Mouse (Mus musculus) neural tube, embryonic 14.5 days (tissue): ENCODE measurements around the gene Cntnap1. TPM values are rescaled to one million over a fixed set of nuclear protein-coding genes. Genes with fewer than 3 reads are reported as not detected.

Source experiments
- ATAC-seq: fragments of 200-750 bp; cut with Nextera tagmentation; 2 replicates; pipeline ENCODE4 v1.8.0; 2017; ENCODE audit warnings: low read depth, mild to moderate bottlenecking, moderate TSS enrichment, moderate library complexity
- H3K27ac ChIP-seq: fragments of 300-500 bp; sonication (generic); 2 replicates; pipeline ENCODE4 v1.5.1; 2014; ENCODE audit warnings: low read depth, mild to moderate bottlenecking, control low read depth, low read length, moderate library complexity, mixed read lengths
- H3K27me3 ChIP-seq: fragments of 300-500 bp; sonication (generic); 2 replicates; pipeline ENCODE4 v1.6.1; 2014; ENCODE audit warnings: low read length; ENCODE audit not compliant: control insufficient read depth, insufficient read depth
- H3K36me3 ChIP-seq: fragments of 300-500 bp; sonication (generic); 2 replicates; pipeline ENCODE4 v1.6.1; 2014; ENCODE audit warnings: low read length, mixed read lengths; ENCODE audit not compliant: control insufficient read depth, insufficient read depth
- H3K4me1 ChIP-seq: fragments of 300-500 bp; sonication (generic); 2 replicates; pipeline ENCODE4 v1.6.1; 2014; ENCODE audit warnings: low read length; ENCODE audit not compliant: control insufficient read depth, insufficient read depth
- H3K4me2 ChIP-seq: fragments of 300-500 bp; sonication (generic); 2 replicates; pipeline ENCODE4 v1.6.1; 2014; ENCODE audit warnings: mild to moderate bottlenecking, low read depth, low read length, control low read depth
- H3K4me3 ChIP-seq: fragments of 300-500 bp; sonication (generic); 2 replicates; pipeline ENCODE4 v1.5.1; 2014; ENCODE audit warnings: low read depth, low read length, control low read depth, mixed read lengths
- H3K9ac ChIP-seq: fragments of 300-500 bp; sonication (generic); replicated peaks from 2 replicates; pipeline ENCODE4 v1.6.1; 2014; ENCODE audit warnings: low read depth, mild to moderate bottlenecking, control low read depth, low read length, mixed read lengths
- H3K9me3 ChIP-seq: fragments of 300-500 bp; sonication (generic); 2 replicates; pipeline ENCODE4 v1.6.1; 2016; ENCODE audit warnings: low read length; ENCODE audit not compliant: control insufficient read depth
- WGBS: fragments of 180-500 bp; shearing (Covaris S2); extraction: QIAGEN DNeasy Blood & Tissue Kit; methylation state at CpG from one replicate; pipeline ENCODE4 v1.1.7; 2014; 5-methylcytosine and 5-hydroxymethylcytosine counted together
- microRNA-seq: library from miRNA; unstranded; fragments of <30 nt; microRNA quantifications from one replicate; pipeline ENCODE4, GENCODE M21; 2016
- polyA plus RNA-seq: library from polyadenylated mRNA; unstranded; fragments of >200 nt; fragmentation: Nextera tagmentation; extraction: Ambion mirVana; gene quantifications from 2 replicates; pipeline ENCODE4 v1.2.1, GENCODE M21; 2014

The Cntnap1 gene
- polyA plus RNA-seq, 1 experiment from 2014 or later, result 8.3 TPM

- Histone ChIP-seq H3K9me3 (no peaks in the 10 kb centered on the region), H3K36me3 (no peaks in the 10 kb centered on the region), H3K4me3 (no peak overlapping the region), H3K9ac (no peak overlapping the region), H3K4me2 (no peak overlapping the region), H3K27ac (no peak overlapping the region), H3K27me3 (no peaks in the 10 kb centered on the region; the same call in 1 of the 2 replicates), H3K4me1 (no peaks in the 10 kb centered on the region)
- no peak for ATAC-seq
Measured at GRCm38 (mm10) chr11:101235429-101235828, 65.1 kb downstream of the Cntnap1 start.

DNA sequence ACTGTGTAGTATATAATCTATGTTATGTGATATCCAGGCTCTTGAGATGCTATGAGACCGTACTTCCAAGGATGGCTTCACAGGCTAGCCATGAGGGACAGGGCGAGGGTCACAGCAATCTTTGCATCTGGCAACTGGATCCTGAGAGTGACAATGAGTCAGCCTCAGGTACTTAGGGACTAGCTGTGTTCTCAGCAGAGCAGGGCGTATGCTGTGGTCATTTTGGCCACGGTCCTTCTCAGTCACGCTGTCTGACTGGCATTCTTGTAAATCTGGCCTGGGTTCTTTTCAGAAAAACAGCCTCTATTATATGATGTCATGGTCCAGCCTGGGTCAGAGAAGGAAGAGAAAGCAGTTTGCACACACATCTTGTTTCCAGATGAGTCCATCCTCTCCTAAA, 66.5 kb downstream of the Cntnap1 start:
- no peak for ATAC-seq
- Histone ChIP-seq H3K27me3 (no peaks in the 10 kb centered on the region; the same call in 1 of the 2 replicates), H3K4me1 (no peaks in the 10 kb centered on the region), H3K9me3 (no peaks in the 10 kb centered on the region), H3K4me2 (no peak overlapping the region), H3K4me3 (no peak overlapping the region), H3K9ac (no peak overlapping the region), H3K27ac (no peak overlapping the region), H3K36me3 (no peaks in the 10 kb centered on the region)
- 94% methylated on average over 5 of the region's 5 CpGs for WGBS

- Histone ChIP-seq H3K4me1 (no peaks in the 10 kb centered on the region), H3K36me3 (no peaks in the 10 kb centered on the region), H3K4me2 (no peak overlapping the region), H3K9me3 (no peaks in the 10 kb centered on the region), H3K27ac (no peak overlapping the region), H3K9ac (no peak overlapping the region), H3K4me3 (no peak overlapping the region), H3K27me3 (no peaks in the 10 kb centered on the region)
- ATAC-seq, result no peak
- 59% methylated on average over 5 of the region's 5 CpGs for WGBS
Measured at GRCm38 (mm10) chr11:101238071-101238647, 67.8 kb downstream of the Cntnap1 start.

Small RNAs within 50 kb of the gene (microRNA-seq; reads per million reads assigned to microRNA genes)
- gene Gm27626, result not detected

Other genes starting within 250 kb of the Cntnap1 start
- 45.6 and 77.7 TPM in 2 replicates for gene Stat3, start 231.0 kb upstream of the Cntnap1 start, polyA plus RNA-seq
- 5.3 and 20.4 TPM in 2 replicates for gene Cavin1, start 199.6 kb upstream of the Cntnap1 start, polyA plus RNA-seq
- 147 and 175 TPM in 2 replicates for gene Atp6v0a1, start 161.1 kb upstream of the Cntnap1 start, polyA plus RNA-seq
- gene Naglu, start 100.5 kb upstream of the Cntnap1 start, polyA plus RNA-seq, result 7.0 and 9.8 TPM in 2 replicates
- 0.35 TPM in 1 of 2 replicates, not detected in the other for gene Hsd17b1, start 92.1 kb upstream of the Cntnap1 start, polyA plus RNA-seq
- 38.3 and 39.2 TPM in 2 replicates for gene Coasy, start 88.0 kb upstream of the Cntnap1 start, polyA plus RNA-seq
- 84.6 and 95.7 TPM in 2 replicates for gene Mlx, start 83.2 kb upstream of the Cntnap1 start, polyA plus RNA-seq
- 17.0 and 19.0 TPM in 2 replicates for gene Psmc3ip, start 75.1 kb upstream of the Cntnap1 start, polyA plus RNA-seq
- 10.6 and 17.6 TPM in 2 replicates for gene Retreg3, start 50.6 kb upstream of the Cntnap1 start, polyA plus RNA-seq
- 63.3 and 63.7 TPM in 2 replicates for gene Tubg1, start 50.6 kb upstream of the Cntnap1 start, polyA plus RNA-seq
- 48.5 and 62.6 TPM in 2 replicates for gene Tubg2, start 14.6 kb upstream of the Cntnap1 start, polyA plus RNA-seq
- gene Plekhh3, start 828 bp downstream of the Cntnap1 start, polyA plus RNA-seq, result 7.2 and 10.5 TPM in 2 replicates
- gene Ccr10, start 4.9 kb downstream of the Cntnap1 start, polyA plus RNA-seq, result 0.12 and 0.30 TPM in 2 replicates
- 28.4 and 30.7 TPM in 2 replicates for gene Ezh1, start 55.9 kb downstream of the Cntnap1 start, polyA plus RNA-seq
- gene Ramp2, start 75.5 kb downstream of the Cntnap1 start, polyA plus RNA-seq, result 63.1 and 103 TPM in 2 replicates
- 121 and 134 TPM in 2 replicates for gene Vps25, start 83.2 kb downstream of the Cntnap1 start, polyA plus RNA-seq
- 4.2 and 5.9 TPM in 2 replicates for gene Wnk4, start 90.0 kb downstream of the Cntnap1 start, polyA plus RNA-seq
- gene Cntd1, start 108.5 kb downstream of the Cntnap1 start, polyA plus RNA-seq, result 0.75 and 0.86 TPM in 2 replicates
- gene Coa3, start 108.6 kb downstream of the Cntnap1 start, polyA plus RNA-seq, result 242 and 258 TPM in 2 replicates
- gene Becn1, start 131.8 kb downstream of the Cntnap1 start, polyA plus RNA-seq, result 178 and 182 TPM in 2 replicates
- 73.3 and 88.3 TPM in 2 replicates for gene Psme3, start 145.7 kb downstream of the Cntnap1 start, polyA plus RNA-seq
- gene Aoc2, start 154.5 kb downstream of the Cntnap1 start, polyA plus RNA-seq, result 1.7 and 2.0 TPM in 2 replicates
- gene Aoc3, start 160.1 kb downstream of the Cntnap1 start, polyA plus RNA-seq, result 0.10 TPM in 1 of 2 replicates, not detected in the other
- not detected in 2 replicates for gene G6pc, start 197.0 kb downstream of the Cntnap1 start, polyA plus RNA-seq
- gene Aarsd1, start 247.1 kb downstream of the Cntnap1 start, polyA plus RNA-seq, result 89.5 and 100 TPM in 2 replicates